In the genomic region with DNA sequence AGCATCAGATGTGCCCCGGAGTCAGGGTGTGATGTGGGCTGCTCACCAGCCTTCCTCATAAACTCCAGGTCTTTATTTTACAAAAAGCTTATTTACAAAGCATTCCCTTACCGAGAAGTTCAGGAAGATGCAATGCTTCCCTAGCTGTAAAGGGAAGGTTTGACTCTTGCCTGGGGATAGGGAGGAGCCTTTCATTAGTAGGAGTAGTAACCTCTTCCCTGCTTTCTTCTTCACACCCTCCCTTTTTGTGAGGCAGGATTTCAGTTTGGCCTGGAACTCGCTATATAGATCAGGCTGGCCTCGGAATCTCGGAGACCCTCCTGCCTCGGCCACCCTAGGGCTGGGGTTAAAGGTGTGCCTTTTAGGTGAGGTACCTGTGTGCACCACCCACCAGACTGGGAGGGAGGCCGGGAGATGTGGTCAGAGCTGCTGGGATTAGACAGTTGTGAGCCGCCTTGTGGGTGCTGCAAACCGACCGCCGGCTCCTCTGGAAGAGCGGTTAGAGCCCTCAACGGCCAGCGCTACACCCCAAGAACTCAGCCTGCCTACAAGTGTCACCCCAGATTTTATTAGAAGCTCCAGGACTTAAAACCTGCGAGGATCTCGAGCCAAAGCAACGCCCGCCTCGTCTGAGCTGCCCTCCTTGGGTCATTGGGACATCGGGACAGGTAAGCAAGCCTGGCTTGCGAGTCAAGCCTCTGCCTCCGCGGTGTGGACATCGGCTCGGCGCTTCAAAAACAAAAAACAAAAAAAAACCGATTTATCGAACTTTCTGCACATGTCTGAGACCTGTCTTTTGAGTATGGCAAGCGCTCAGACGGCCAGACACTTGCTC, we compare ENCODE assay signal across 8 mouse cellular contexts. TPM values are rescaled to one million over a fixed set of nuclear protein-coding genes. Genes with fewer than 3 reads are reported as not detected.
A peak's percentile ranks its signal among the peaks of the same experiment; 100 is the strongest.
DNase-seq lines count a peak whose midpoint lies in the region; ATAC-seq lines count a peak whose summit lies in the region.

TSS of gene Aebp2 (plus strand) at position 273 of the 835 bp plus-strand sequence.

- H3K4me2 ChIP-seq in lung, embryonic 16.5 days (ENCODE audit: low read depth, low read length), result peak within 1 kb of the TSS; percentile 85
- H3K4me2 ChIP-seq in forebrain, embryonic 11.5 days (ENCODE audit: low read depth, low read length, severe bottlenecking), result peak within 1 kb of the TSS; percentile 50

- H3K4me1 ChIP-seq in lung, embryonic 16.5 days (replicated peaks; ENCODE audit: control insufficient read depth, insufficient read depth, low read length), result peaks cover 22% of the 10 kb centered on the region
- peaks cover 14% of the 10 kb centered on the region for H3K4me1 ChIP-seq in forebrain, embryonic 11.5 days (replicated peaks; ENCODE audit: control insufficient read depth, insufficient read depth, low read length)

- intact Hi-C loops in heart, postnatal 10 days (cut with DNase I), result no loop called here

- no peak for ATAC-seq in lung, embryonic 16.5 days (ENCODE audit: low read depth)
- peak; percentile 0; the same call in 1 of the 2 replicates for ATAC-seq in forebrain, embryonic 11.5 days (replicated peaks; ENCODE audit: low FRiP score)
- no peak for ATAC-seq in megakaryocyte progenitor cell, adult 5-6 weeks (replicated peaks; ENCODE audit: poor library complexity)

- H3K27me3 ChIP-seq in lung, embryonic 16.5 days (ENCODE audit: control insufficient read depth, insufficient read depth, low read depth, low read length), result no peaks in the 10 kb centered on the region
- no peaks in the 10 kb centered on the region; the same call in 1 of the 2 replicates for H3K27me3 ChIP-seq in forebrain, embryonic 11.5 days (ENCODE audit: control insufficient read depth, insufficient read depth, low read length)

- no peak for DNase-seq in lung, postnatal 36 days
- DNase-seq in adrenal gland, adult 8-10 months, result peak; percentile 17
- peak; percentile 62 for DNase-seq in forebrain, embryonic 11.5 days (ENCODE audit: low spot score)
- peak in 1 of 2 experiments; percentile 14 for DNase-seq in heart, postnatal 10 days
- no peak for DNase-seq in layer of hippocampus, postnatal 25 days (ENCODE audit: extremely low spot score in 1 of 2, low spot score in 1 of 2)
- peak; percentile 52 for DNase-seq in thymus, postnatal 4 days

- peak within 1 kb of the TSS; percentile 94 for H3K27ac ChIP-seq in lung, embryonic 16.5 days (ENCODE audit: low read length)
- peak within 1 kb of the TSS; percentile 89 for H3K27ac ChIP-seq in forebrain, embryonic 11.5 days (ENCODE audit: low read depth, low read length)

- peak within 1 kb of the TSS; percentile 99 for H3K4me3 ChIP-seq in lung, embryonic 16.5 days (ENCODE audit: low read length)
- H3K4me3 ChIP-seq in forebrain, embryonic 11.5 days (ENCODE audit: low read depth, low read length), result peak within 1 kb of the TSS; percentile 98

- WGBS in lung, embryonic 16.5 days, result 43% methylated on average over 30 of the region's 30 CpGs
- 47% methylated on average over 30 of the region's 30 CpGs for WGBS in forebrain, embryonic 11.5 days

- peak within 1 kb of the TSS; percentile 99 for H3K9ac ChIP-seq in lung, embryonic 16.5 days (ENCODE audit: low read length)
- H3K9ac ChIP-seq in forebrain, embryonic 11.5 days (ENCODE audit: low read length), result peak within 1 kb of the TSS; percentile 96

- H3K36me3 ChIP-seq in lung, embryonic 16.5 days (ENCODE audit: control insufficient read depth, insufficient read depth, low read length), result no peaks in the 10 kb centered on the region
- no peaks in the 10 kb centered on the region for H3K36me3 ChIP-seq in forebrain, embryonic 11.5 days (ENCODE audit: control insufficient read depth, insufficient read depth, low read length)

- H3K9me3 ChIP-seq in lung, embryonic 16.5 days (ENCODE audit: control insufficient read depth, low read length), result no peaks in the 10 kb centered on the region
- H3K9me3 ChIP-seq in forebrain, embryonic 11.5 days (ENCODE audit: control insufficient read depth, low read length), result no peaks in the 10 kb centered on the region

RNA-seq across cellular contexts. Expression of gene Aebp2, which starts in this region (rescaled TPM):
- 9.9 and 10.8 TPM in 2 replicates for polyA plus RNA-seq in lung, embryonic 16.5 days (2015; fragmentation: Nextera tagmentation; extraction: Ambion mirVana)
- 10 to 100 TPM; 38.0 to 55.7 (median 50.2) TPM for total RNA-seq in adrenal gland, adult 8-10 months (2022)
- 15.1 and 15.2 TPM in 2 replicates for polyA plus RNA-seq in forebrain, embryonic 11.5 days (2014; fragmentation: Nextera tagmentation; extraction: Ambion mirVana)
- total RNA-seq in heart, postnatal 10 days (2021), result 10 to 100 TPM; 47.2 to 51.0 TPM
- 10 to 100 TPM; 52.6 to 58.2 TPM for total RNA-seq in layer of hippocampus, postnatal 25 days (2021)
- 37.5 and 41.9 TPM in 2 replicates for total RNA-seq in megakaryocyte progenitor cell, adult 5-6 weeks (2015)
- total RNA-seq in megakaryocyte progenitor cell, adult 5-6 weeks (2017), result 54.6 and 57.5 TPM in 2 replicates

Comparison
In these comparisons a context has a peak if more than half of its experiments do, and no peak if none do; other contexts are left out.
1. DNase-seq: peak in adrenal gland, adult 8-10 months (single experiment), forebrain, embryonic 11.5 days (single experiment) and thymus, postnatal 4 days (single experiment); none in lung, postnatal 36 days (single experiment) and layer of hippocampus, postnatal 25 days (0 of 2).